Mouse (Mus musculus) right cerebral cortex, postnatal 36 days (tissue): ENCODE data around the gene Mob2.

Experiments
- DNase-seq, 2 experiments: peaks; one replicate each; pipeline ENCODE4 v3.0.0; 2022; ENCODE audit warnings: low spot score in 2 of 2, mixed read lengths in 1 of 2

Gene Mob2

GRCm38 (mm10) chr7:142060931-142061565 is at the start of gene Mob2:
Gene Mob2, minus strand, starts transcription at chr7:142061065.
- peak; percentile 84 to 90 for DNase-seq

- DNase-seq, result no peak
Observed at GRCm38 (mm10) chr7:142104747-142105146, 43.9 kb upstream of the Mob2 start.

- peak; percentile 75 to 79 for DNase-seq
Observed at GRCm38 (mm10) chr7:142097776-142098175, 36.9 kb upstream of the Mob2 start.

- no peak for DNase-seq
Observed at GRCm38 (mm10) chr7:142096701-142097100, 35.8 kb upstream of the Mob2 start.

GRCm38 (mm10) chr7:142095183-142095931 is 34.5 kb upstream of the Mob2 start, which contains the start of gene Dusp8:
Gene Dusp8, minus strand, starts transcription at chr7:142095843.
- DNase-seq, result peak; percentile 91 to 94

GRCm38 (mm10) chr7:142094301-142095143 is 33.7 kb upstream of the Mob2 start:
- peak; percentile 70 to 74 for DNase-seq

- no peak for DNase-seq
Observed at GRCm38 (mm10) chr7:142093696-142094240, 32.9 kb upstream of the Mob2 start.

- DNase-seq, result no peak
Observed at GRCm38 (mm10) chr7:142092991-142093390, 32.1 kb upstream of the Mob2 start.

- peak in 1 of 2 experiments; percentile 60 for DNase-seq
Observed at GRCm38 (mm10) chr7:142091848-142092247, 31.0 kb upstream of the Mob2 start.

GRCm38 (mm10) chr7:142089648-142090447 is 29.0 kb upstream of the Mob2 start:
- no peak for DNase-seq

- DNase-seq, result no peak
Observed at GRCm38 (mm10) chr7:142088886-142089285, 28.0 kb upstream of the Mob2 start.

GRCm38 (mm10) chr7:142087069-142087652 is 26.3 kb upstream of the Mob2 start:
- no peak for DNase-seq

- DNase-seq, result no peak
Observed at GRCm38 (mm10) chr7:142086159-142086905, 25.5 kb upstream of the Mob2 start.

- DNase-seq, result no peak
Observed at GRCm38 (mm10) chr7:142084820-142085219, 24.0 kb upstream of the Mob2 start.

GRCm38 (mm10) chr7:142084395-142084794 is 23.5 kb upstream of the Mob2 start:
- DNase-seq, result no peak

- DNase-seq, result no peak
Observed at GRCm38 (mm10) chr7:142083588-142084317, 22.9 kb upstream of the Mob2 start.

GRCm38 (mm10) chr7:142082607-142083006 is 21.7 kb upstream of the Mob2 start:
- DNase-seq, result no peak

GRCm38 (mm10) chr7:142082179-142082578 is 21.3 kb upstream of the Mob2 start:
- no peak for DNase-seq

GRCm38 (mm10) chr7:142081736-142082135 is 20.9 kb upstream of the Mob2 start:
- no peak for DNase-seq
